Mouse (Mus musculus) CH12F3 (cell line): ENCODE measurements around the gene Hpse2.

Experiments
- in situ Hi-C: fragments of 300-500 bp; cut with MboI; formaldehyde crosslinking; loops from 2 replicates; pipeline ENCODE4 v1.14.3; 2020; ENCODE audit warnings: low sequenced_read_pairs

Gene Hpse2

DNA sequence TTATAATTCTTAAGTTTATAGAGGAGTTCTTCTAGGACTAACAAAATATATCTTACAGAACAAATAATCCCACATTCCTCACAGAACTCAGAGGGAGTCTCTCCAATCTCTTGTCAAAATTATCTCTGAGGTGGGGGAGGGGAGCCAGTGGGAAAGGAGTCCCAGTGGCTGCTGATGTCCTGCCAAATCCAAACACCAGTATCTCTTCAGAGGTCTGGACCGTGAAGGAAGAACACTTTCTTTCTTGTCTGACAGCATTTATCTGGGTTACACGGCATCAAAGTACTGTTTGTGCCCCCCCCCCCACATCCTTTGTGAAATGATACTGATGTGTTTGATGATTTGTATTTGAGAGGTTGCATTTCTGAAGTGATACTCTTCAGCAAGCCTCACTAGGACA lies 213.3 kb downstream of the Hpse2 start:
- in situ Hi-C loops = no loop called here

- in situ Hi-C loops = no loop called here
Observed at GRCm38 (mm10) chr19:43156085-43156484, 232.1 kb downstream of the Hpse2 start.

DNA sequence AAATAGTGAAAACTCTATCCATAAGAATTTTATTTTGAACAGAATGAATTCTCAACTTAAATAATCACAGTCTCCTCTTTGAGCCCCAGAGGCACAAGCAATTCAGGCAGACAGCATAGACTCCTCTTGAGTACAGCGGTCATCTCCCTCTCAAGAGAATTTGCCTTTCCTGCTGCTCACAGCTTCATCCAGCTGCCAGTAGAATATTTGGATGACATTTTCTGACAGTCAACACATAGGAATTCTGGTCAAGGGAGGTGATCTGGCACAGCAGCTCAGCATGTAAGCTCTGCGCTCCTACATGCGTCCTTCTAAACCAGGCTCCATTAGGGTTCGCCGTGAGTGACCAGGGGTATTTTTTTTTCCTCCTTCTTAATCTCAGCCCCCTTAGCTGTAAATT lies 232.6 kb downstream of the Hpse2 start:
- in situ Hi-C loops = no loop called here

- in situ Hi-C loops = no loop called here
Observed at GRCm38 (mm10) chr19:43147901-43148300, 240.3 kb downstream of the Hpse2 start.

DNA sequence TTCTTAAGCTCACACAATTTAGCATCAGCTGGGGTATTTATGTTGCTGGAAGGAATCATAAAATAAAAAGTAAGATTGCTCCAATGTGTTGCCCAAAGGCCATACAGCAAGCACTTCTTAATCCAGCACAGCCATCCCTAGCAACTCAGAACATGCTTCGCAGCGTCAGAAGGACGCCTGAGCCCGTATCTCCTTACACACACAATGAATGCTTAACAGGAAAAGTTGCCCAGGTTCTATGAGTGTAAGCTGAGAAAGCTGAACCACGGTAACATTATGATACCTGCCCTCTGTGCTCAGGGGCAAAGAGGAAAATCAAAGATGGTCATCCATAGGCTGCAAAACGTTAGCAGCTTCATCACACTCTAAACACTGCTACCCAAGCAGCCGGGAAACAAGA lies 241.3 kb downstream of the Hpse2 start:
- in situ Hi-C loops = no loop called here

GRCm38 (mm10) chr19:43141646-43142045 lies 246.5 kb downstream of the Hpse2 start:
- in situ Hi-C loops = no loop called here

DNA sequence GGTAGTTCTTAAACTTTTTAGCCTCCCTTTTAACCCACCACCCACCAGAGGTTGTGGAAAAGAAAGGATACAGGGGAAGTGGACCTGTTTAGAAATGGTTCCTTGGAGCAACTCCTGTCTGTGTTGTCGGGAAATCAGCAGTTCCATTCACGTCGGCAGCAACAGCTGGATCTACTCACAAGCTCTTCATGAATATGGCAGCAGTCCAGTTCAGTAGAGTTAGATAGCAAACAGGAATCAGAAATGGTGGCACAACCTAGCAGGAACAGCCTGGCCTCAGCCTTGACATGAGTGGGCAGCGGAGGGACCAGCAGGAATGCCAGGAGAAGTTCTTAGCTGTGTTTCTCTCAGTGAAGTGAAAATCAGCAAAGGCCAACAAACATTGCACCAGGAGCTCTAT lies 278.4 kb downstream of the Hpse2 start:
- in situ Hi-C loops = no loop called here

- in situ Hi-C loops = no loop called here
Observed at GRCm38 (mm10) chr19:43096915-43097314, 291.2 kb downstream of the Hpse2 start.

- in situ Hi-C loops = no loop called here
Observed at GRCm38 (mm10) chr19:43087216-43087615, 300.9 kb downstream of the Hpse2 start.

DNA sequence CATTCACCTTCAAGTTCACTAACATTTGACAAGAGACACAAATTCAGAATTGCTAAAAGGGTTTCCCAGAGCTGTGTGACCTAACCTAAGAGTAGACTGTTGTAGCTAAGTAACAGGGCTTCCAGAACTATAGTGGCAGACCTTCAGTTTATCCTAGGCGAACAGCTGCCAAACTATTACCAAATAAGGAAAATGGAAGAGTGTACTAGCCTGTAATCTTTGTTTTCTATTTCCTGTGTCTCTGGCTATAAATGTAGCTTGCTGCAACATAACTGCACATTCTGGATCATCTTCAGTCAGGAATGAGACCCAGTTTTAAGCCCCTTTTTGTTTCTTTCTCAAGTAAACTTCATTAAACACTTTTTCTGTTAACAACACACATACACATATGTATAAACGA lies 324.0 kb downstream of the Hpse2 start:
- in situ Hi-C loops = no loop called here

DNA sequence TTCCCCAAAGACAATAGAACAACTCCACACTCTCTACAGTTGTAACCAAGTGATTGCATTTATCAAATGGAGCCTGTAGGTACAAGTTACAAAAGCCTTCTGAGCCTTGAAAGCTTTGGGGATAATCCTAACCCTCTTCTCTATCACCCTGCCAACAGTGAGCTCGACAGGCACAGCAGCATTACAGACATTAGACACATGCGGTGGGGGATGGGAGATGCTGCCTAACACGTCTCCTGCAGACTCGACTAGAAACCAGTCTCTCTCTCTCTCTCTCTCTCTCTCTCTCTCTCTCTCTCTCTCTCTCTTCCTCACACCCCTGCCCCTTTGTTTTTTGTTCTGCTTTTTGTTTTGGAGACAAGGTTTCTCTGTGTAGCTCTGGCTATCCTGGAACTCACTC lies 343.6 kb downstream of the Hpse2 start:
- in situ Hi-C loops = no loop called here

DNA sequence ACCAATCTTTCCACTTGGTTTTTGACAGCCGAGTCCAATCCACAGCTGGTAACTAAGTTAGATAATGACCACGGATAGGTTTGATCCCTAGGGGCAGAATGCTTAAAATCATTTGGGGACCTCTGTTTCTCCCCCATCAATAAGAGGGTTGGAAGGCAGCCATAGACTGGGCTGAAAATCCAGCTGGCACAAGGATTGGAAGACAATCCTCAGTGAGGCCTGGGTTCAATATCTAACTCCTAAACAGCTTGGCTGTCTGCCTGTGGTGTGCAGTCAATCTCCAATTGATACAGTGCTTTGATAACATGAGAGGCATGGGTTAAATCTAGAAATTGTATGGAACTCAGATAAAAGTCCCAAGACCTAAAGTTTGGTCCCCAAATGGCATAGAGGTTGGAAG lies 345.4 kb downstream of the Hpse2 start:
- in situ Hi-C loops = no loop called here

DNA sequence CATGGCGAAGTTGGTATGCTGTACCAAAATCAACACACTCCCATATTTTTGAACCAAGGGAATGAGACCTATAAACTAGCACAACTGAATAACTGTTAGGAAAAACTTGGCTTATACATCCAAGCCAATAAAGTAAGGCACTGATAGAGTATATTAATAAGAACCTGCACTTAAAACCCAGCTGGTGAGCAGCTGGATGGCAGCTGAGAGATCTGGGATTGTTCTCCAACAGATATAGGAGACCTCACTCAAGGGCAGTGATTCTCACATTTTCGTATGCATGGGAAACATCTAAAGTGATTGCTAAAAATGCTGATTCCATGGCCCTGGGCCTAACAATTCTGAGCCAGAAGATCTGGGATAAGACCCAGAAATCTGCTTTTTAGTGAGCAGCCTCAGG lies 345.9 kb downstream of the Hpse2 start:
- in situ Hi-C loops = no loop called here

DNA sequence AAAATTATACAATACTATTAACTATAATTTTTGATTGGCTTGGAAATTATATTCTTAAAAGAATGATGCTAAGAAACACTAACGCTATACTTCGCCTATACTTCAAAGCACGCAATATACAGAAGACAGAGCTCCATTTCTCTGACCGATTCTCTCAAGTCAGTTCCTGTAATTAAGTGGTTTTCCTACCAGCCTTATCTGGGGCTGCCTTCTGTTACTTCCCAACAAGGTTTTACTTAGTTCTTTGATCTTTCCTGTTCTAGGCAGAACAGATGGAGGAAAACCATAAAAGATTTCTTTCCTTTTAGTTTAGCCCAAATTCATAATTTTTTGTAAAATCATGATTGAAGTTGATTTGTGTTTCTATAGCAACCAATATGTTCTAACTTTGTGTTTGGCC lies 351.8 kb downstream of the Hpse2 start:
- in situ Hi-C loops = no loop called here

DNA sequence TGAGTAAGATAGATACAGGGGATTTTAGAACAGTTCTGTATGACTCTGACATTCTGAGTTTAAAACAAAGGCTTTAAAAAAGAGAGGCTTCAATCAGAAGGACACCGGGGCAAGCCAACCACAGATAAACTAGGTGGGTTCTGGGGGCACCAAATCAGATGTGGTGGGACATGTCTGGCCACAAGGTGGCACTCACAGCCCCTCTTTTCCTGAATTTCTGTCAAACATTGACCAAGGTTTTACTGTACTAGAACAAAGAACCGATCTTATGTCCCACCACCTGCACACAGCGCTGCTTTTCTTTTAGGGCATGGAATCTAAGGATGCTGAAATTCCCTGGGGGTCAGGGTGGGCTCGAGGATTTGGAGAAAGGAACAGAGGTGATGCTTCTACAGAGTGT lies 360.9 kb downstream of the Hpse2 start:
- in situ Hi-C loops = no loop called here

DNA sequence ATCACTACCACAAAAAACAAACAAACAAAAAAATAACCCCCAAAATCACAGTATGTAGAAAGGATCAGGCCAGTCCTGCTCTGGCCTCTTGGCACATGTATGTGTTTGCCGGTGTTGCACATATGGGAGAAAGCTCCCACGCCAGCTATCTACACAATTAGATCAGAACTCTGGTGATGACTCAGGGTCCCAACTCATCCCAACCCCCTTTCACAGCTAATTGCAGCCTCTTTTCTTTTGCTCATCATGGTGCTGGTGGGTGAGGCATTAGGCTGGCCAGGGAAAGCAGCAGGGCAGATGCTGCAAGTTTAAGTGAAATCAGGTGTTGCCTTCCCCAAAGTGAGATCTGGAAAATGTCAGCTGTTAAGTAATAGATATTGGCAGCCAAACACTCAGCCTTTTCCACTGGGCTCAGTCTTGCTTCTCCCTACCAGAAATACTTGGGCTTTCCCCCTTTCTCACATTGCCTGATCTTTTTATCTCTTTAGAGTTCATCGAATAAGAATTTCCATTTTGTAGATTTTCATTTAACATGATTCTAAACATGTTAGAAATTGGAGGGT lies 365.5 kb downstream of the Hpse2 start:
- in situ Hi-C loops = no loop called here

DNA sequence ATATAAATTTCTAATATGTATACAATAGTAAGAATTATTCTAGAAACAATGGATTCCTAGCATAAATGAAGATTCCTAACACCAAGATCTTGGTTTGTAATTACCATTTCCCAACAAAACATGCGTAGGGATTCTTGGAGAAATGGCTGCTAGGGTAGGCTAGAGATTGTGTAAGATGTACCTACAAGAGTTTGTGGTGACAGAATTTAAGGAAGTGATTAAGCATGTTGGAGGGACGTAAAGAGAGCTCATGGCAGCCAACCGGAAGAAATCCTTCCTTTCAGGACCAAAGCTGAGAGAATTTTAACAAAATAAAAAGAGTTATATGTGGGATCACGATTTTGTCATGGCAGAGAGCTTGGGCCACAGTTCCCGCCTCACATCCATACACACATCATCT lies 369.4 kb downstream of the Hpse2 start:
- in situ Hi-C loops = no loop called here

- in situ Hi-C loops = no loop called here
Observed at GRCm38 (mm10) chr19:42996406-42996805, 391.7 kb downstream of the Hpse2 start.

DNA sequence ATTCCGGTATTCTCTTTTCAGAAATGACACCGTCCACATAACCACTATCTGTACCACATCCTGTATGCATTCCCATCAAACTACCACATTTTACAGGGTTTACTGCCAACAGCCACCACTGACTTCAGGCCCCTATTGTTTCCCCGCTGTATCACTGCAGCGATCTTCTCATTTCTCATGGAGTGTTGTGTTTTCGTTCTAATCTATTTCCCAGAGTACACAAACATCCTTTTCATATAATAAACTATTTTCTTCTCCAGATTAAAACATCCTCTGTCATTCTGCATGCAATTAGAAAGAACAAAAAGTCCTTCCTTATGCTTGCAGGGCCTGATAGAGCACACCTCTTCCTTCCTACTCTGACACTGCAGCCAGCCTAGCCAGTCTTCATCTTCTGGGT lies 399.3 kb downstream of the Hpse2 start:
- in situ Hi-C loops = no loop called here

GRCm38 (mm10) chr19:42986315-42986701 lies 401.8 kb downstream of the Hpse2 start:
- in situ Hi-C loops = no loop called here

GRCm38 (mm10) chr19:42985372-42986314 lies 402.5 kb downstream of the Hpse2 start:
- in situ Hi-C loops = no loop called here

DNA sequence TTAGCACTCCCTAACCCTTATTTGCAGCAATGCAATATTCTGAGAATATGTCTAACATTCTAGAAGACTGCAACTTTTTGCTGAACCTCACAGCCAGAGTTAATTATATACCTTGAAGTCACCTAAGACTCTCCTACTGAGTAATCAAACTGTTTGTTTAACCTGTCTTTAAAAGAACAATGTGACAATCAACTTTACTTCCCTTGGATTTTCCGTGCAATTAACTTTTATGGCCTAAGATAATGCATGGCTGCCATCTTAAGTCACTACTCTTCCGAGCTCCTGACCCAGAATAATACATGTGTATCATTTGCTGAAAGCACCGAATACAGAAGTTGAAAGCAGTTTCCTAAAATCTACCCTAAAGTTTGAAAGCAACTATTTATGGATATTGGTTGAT lies 407.6 kb downstream of the Hpse2 start:
- in situ Hi-C loops = no loop called here

DNA sequence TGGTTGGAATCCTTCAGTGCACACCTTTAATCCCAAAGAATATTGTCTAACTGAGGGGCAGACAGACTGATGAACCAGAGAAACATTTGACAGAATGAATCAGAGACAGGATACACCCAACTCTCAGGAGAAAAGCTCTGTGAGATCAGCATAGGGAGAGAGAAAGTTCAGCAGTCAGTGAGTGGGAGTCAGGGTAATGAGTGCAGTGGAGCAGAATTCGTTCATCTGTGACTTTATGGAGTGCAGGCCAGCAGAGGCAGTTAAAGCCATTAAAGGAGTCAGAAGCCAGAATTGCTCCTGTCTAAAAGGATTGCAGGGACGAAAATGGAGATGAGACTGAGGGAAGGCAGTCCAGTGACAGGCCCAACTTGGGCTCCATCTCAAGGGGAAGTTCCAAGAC lies 410.2 kb downstream of the Hpse2 start:
- in situ Hi-C loops = no loop called here
